Mouse (Mus musculus) midbrain, embryonic 13.5 days (tissue): Measurements from ENCODE around the gene Acadvl. TPM values are rescaled to one million over a fixed set of nuclear protein-coding genes. Genes with fewer than 3 reads are reported as not detected.
A peak's percentile ranks its signal among the peaks of the same experiment; 100 is the strongest.

Experiments
- ATAC-seq: fragments of 200-750 bp; cut with Nextera tagmentation; 2 replicates; pipeline ENCODE4 v1.8.0; 2017; ENCODE audit warnings: mild to moderate bottlenecking, moderate TSS enrichment, moderate library complexity
- H3K27ac ChIP-seq: fragments of 300-500 bp; sonication (generic); 2 replicates; pipeline ENCODE4 v1.5.1; 2015; ENCODE audit warnings: inconsistent platforms, mild to moderate bottlenecking, moderate library complexity
- H3K27me3 ChIP-seq: fragments of 300-500 bp; sonication (generic); 2 replicates; pipeline ENCODE4 v1.6.1; 2015; ENCODE audit warnings: mild to moderate bottlenecking, inconsistent platforms
- H3K36me3 ChIP-seq: fragments of 300-500 bp; sonication (generic); 2 replicates; pipeline ENCODE4 v1.6.1; 2015; ENCODE audit warnings: mild to moderate bottlenecking, inconsistent platforms
- H3K4me1 ChIP-seq: fragments of 300-500 bp; sonication (generic); replicated peaks from 2 replicates; pipeline ENCODE4 v1.6.1; 2015; ENCODE audit warnings: inconsistent platforms
- H3K4me2 ChIP-seq: fragments of 300-500 bp; sonication (generic); replicated peaks from 2 replicates; pipeline ENCODE4 v1.6.1; 2015; ENCODE audit warnings: moderate library complexity, mild to moderate bottlenecking, inconsistent platforms
- H3K4me3 ChIP-seq: fragments of 300-500 bp; sonication (generic); replicated peaks from 2 replicates; pipeline ENCODE4 v1.5.1; 2015; ENCODE audit warnings: mild to moderate bottlenecking, inconsistent platforms
- H3K9ac ChIP-seq: fragments of 300-500 bp; sonication (generic); replicated peaks from 2 replicates; pipeline ENCODE4 v1.6.1; 2015; ENCODE audit warnings: mild to moderate bottlenecking, inconsistent platforms
- H3K9me3 ChIP-seq: fragments of 300-500 bp; sonication (generic); 2 replicates; pipeline ENCODE4 v1.6.1; 2016; ENCODE audit warnings: mild to moderate bottlenecking, inconsistent platforms
- WGBS: fragments of 180-500 bp; shearing (Covaris S2); methylation state at CpG from one replicate; pipeline ENCODE4 v1.1.7; 2015; 5-methylcytosine and 5-hydroxymethylcytosine counted together
- polyA plus RNA-seq: library from polyadenylated mRNA; unstranded; fragments of >200 nt; fragmentation: Nextera tagmentation; extraction: Ambion mirVana; gene quantifications from 2 replicates; pipeline ENCODE4 v1.2.1, GENCODE M21; 2015

Gene Acadvl
- polyA plus RNA-seq, 1 experiment from 2014 or later = 51.7 TPM

DNA sequence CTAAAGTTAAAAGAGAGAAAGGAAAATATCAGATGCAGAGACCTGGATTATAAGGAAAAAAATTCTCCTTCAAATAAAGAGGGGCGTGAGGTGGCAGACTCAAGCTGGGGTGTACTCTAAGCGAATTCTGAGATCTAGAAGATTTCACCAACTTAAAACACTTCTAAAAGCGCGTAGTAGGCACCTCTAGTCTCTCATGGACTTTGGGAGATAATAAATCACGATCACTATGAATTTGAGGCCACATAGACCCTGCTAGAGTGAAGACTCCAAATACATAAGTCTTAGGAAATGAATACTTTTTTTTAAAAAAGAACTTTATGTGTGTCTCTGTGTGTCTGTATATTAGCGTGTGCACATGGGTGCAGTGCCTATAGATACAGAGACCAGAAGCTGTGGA, 466 bp upstream of the Acadvl start:
- peaks cover 29% of the 10 kb centered on the region for H3K36me3 ChIP-seq
- H3K4me3 ChIP-seq = peak overlapping the region; percentile 65; the same call in 1 of the 2 replicates
- WGBS = 69% methylated on average over 6 of the region's 6 CpGs
- H3K4me1 ChIP-seq = peaks cover 54% of the 10 kb centered on the region
- no peak overlapping the region for H3K27ac ChIP-seq
- H3K9me3 ChIP-seq = no peaks in the 10 kb centered on the region
- ATAC-seq = no peak
- H3K9ac ChIP-seq = peak overlapping the region; percentile 79; the same call in 1 of the 2 replicates
- no peaks in the 10 kb centered on the region for H3K27me3 ChIP-seq
- peak overlapping the region; percentile 91 for H3K4me2 ChIP-seq

DNA sequence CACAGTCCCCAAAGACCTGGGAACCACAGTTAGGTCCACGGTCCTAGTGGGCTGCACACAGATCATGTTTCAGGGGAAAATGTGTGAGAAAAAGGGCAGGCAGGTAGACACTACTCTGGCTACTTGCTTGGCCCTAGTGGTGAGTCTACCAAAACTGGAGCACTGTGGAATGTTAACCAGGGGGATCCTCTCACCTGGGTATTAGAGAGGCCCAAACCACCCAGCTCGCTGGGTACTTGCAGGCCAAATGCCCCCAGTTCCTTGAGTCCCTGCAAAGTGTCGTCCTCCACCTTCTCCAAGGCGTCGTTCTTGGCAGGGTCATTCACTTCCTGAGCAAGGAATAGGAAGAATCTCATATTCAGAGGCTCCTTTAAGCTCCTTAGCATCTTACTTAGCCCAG, 1.2 kb downstream of the Acadvl start:
- H3K27ac ChIP-seq = no peak overlapping the region

DNA sequence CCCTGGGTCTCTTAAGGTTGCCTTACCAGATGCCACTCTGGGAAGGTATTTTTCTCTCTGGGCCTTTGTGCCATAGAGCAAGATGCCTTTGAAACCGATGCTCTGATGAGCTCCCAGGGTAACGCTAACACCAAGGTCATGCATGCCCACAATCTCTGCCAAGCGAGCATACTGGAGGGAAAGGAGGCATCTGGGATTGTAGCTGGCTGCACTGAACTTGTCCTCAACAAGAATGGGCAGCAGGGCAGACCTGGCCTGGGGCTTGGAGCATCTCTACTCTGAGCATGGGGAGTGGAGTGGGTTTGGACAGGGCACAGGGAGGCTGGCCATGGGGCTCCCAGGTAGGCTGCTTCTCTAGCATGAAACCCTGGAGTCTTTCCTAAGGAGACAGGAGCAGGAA, 1.8 kb downstream of the Acadvl start:
- ATAC-seq = no peak
- H3K4me2 ChIP-seq = no peak overlapping the region
- 0 out of 2 replicates have a peak overlapping the region, but pooled peaks have one; percentile 19 for H3K27ac ChIP-seq
- no peaks in the 10 kb centered on the region for H3K27me3 ChIP-seq
- no peak overlapping the region for H3K4me3 ChIP-seq
- peaks cover 32% of the 10 kb centered on the region for H3K4me1 ChIP-seq
- H3K9me3 ChIP-seq = no peaks in the 10 kb centered on the region
- H3K36me3 ChIP-seq = peaks cover 52% of the 10 kb centered on the region
- WGBS = 89% methylated on average over 3 of the region's 3 CpGs
- no peak overlapping the region for H3K9ac ChIP-seq

More for the DNA sequence above, 1.2 kb downstream of the Acadvl start:
- ATAC-seq = no peak
- Histone ChIP-seq H3K4me1 (peaks cover 38% of the 10 kb centered on the region), H3K4me2 (peak overlapping the region; percentile 91; the same call in 1 of the 2 replicates), H3K9ac (peak overlapping the region; percentile 79; the same call in 1 of the 2 replicates), H3K36me3 (peaks cover 46% of the 10 kb centered on the region), H3K4me3 (peak overlapping the region; percentile 65; the same call in 1 of the 2 replicates), H3K9me3 (no peaks in the 10 kb centered on the region), H3K27me3 (no peaks in the 10 kb centered on the region)
- 60% methylated on average over 5 of the region's 5 CpGs for WGBS

DNA sequence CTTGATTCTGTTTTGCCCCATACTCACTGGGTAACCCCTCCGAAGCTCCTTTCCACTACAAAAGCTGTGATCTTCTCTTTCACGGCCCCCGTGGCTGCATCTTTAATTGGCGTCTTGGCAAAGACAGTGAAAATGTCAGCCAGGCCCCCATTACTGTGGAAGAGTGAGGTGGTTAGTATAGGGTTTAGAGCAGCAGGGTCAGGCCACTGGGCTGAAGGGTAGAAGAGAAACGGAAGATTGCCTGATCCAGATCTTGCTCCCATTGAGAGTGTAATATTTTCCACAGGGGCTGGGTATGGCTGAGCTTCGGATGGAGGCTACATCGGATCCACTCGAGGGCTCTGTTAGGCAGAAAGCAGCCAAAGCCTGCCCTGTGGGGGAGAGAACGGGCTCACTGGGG, 2.3 kb downstream of the Acadvl start:
- WGBS = 90% methylated on average over 9 of the region's 9 CpGs
- Histone ChIP-seq H3K27ac (0 out of 2 replicates have a peak overlapping the region, but pooled peaks have one; percentile 19), H3K36me3 (peaks cover 57% of the 10 kb centered on the region), H3K9me3 (no peaks in the 10 kb centered on the region), H3K4me3 (no peak overlapping the region), H3K9ac (no peak overlapping the region), H3K4me1 (peaks cover 30% of the 10 kb centered on the region), H3K4me2 (no peak overlapping the region), H3K27me3 (no peaks in the 10 kb centered on the region)
- no peak for ATAC-seq

DNA sequence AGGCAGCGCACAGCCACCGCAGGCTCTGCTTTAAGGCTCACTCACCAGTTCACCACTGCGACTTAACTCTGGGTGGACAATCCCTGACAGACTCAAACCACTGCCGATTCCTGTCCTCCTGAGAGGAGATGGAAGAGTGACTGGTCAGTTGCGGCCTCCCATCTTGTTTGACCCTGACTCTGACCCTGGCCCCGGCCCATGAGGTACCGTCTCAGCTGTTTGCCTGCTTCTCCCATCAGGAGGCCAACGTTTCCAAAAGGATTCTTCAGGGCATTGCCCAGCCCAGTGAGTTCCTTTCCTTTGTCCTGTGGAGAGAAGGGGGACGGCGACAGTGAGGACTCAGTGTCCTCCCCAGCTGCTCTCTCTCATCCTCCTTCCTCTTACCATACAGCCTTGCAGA, 4.2 kb downstream of the Acadvl start:
- WGBS = 69% methylated on average over 10 of the region's 10 CpGs
- H3K27ac ChIP-seq = no peak overlapping the region
- peaks cover 16% of the 10 kb centered on the region for H3K4me1 ChIP-seq
- H3K4me2 ChIP-seq = no peak overlapping the region
- H3K27me3 ChIP-seq = no peaks in the 10 kb centered on the region
- H3K9ac ChIP-seq = no peak overlapping the region
- H3K4me3 ChIP-seq = no peak overlapping the region
- ATAC-seq = no peak
- H3K9me3 ChIP-seq = no peaks in the 10 kb centered on the region
- peaks cover 77% of the 10 kb centered on the region for H3K36me3 ChIP-seq

DNA sequence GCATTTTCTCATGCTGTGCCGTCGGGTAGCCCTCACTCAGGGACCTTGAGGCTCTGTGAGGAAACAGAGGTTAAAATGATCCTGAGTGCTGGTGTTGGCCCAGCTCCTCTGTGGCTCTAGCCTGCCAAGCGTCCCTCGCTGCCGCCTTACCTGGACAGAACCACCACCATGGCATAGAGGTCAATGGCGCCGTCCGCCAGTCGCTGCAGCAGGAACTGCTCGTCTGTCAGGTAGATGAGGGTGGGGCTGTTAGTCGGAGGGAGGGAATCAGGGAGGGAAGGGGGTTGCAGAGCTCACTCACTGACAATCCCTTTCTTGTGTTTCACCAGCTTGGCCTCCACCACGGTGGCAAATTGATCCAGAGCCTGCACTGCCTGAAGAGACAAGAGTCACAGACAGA, 4.7 kb downstream of the Acadvl start:
- Histone ChIP-seq H3K9ac (no peak overlapping the region), H3K4me2 (no peak overlapping the region), H3K4me3 (no peak overlapping the region), H3K36me3 (peaks cover 81% of the 10 kb centered on the region), H3K4me1 (peaks cover 14% of the 10 kb centered on the region), H3K9me3 (no peaks in the 10 kb centered on the region), H3K27me3 (no peaks in the 10 kb centered on the region), H3K27ac (no peak overlapping the region)
- WGBS = 87% methylated on average over 12 of the region's 12 CpGs
- no peak for ATAC-seq

DNA sequence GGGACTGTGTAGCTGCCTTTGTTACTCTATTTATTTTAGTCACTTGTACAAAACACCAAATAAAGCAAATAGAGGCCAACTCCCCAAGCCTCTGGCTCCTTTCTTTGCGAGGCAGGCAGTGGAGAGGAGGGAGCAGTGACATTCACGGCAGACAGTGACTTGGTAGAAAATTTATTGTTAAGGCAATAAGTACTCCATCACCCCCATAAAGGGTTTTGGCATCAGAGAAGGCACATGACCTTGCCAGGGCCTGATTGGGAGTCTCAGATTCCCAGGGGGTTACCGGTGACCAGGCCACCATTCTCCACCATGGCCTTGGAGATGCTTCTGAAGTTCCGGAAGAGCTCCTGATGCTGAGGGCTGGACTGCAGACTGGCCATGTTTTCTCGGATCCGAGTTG, 5.2 kb downstream of the Acadvl start:
- no peak for ATAC-seq
- 89% methylated on average over 6 of the region's 6 CpGs for WGBS
- Histone ChIP-seq H3K4me1 (peaks cover 10% of the 10 kb centered on the region), H3K4me2 (no peak overlapping the region), H3K9ac (no peak overlapping the region), H3K9me3 (no peaks in the 10 kb centered on the region), H3K36me3 (peaks cover 86% of the 10 kb centered on the region), H3K27me3 (no peaks in the 10 kb centered on the region), H3K27ac (no peak overlapping the region), H3K4me3 (no peak overlapping the region)

DNA sequence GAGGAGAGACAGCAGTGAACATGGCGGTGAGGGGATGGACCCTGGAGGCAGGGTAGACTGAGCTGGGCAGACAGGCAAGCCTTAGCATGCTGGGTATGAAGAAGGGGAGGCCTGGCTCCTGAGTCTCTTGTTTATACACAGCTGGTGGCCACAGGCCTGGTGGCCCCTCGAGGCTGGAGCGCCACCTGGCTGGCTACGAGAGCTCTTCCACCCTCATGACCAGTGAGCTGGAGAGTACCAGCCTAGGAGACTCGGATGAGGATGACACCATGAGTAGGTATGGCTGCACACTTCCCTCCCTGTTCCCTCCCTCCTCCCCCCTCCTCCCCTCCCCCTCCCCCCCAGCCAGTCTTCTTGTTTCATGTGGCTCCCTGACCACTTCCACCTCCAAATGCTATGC, 9.7 kb downstream of the Acadvl start:
- H3K9ac ChIP-seq = no peak overlapping the region
- H3K4me3 ChIP-seq = no peak overlapping the region
- no peak overlapping the region for H3K4me2 ChIP-seq
- H3K27me3 ChIP-seq = no peaks in the 10 kb centered on the region
- H3K4me1 ChIP-seq = peaks cover 39% of the 10 kb centered on the region
- WGBS = 30% methylated on average over 5 of the region's 5 CpGs
- peaks cover 62% of the 10 kb centered on the region for H3K36me3 ChIP-seq
- no peak for ATAC-seq
- no peak overlapping the region for H3K27ac ChIP-seq
- peaks cover 3% of the 10 kb centered on the region; the same call in 1 of the 2 replicates for H3K9me3 ChIP-seq

DNA sequence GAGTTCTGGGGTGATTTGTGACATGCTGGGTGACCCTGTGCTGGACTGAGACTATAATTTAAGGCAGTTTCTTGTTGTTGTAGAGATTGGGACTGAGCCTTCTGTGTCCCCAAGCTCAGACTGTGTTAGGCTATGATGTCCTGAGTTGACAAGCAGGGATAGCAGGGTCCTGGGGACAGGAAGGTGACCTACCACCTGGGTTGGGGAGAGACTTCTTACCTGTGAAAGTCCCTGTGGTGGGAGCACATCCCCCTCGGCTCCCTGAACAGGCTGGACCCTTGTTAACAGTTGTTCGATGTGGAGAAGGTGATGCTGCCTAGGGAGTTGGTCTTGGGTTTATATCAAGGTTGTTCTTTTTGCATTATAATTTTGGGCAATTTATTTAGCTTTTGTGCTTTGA, 12.7 kb downstream of the Acadvl start:
- peak overlapping the region; percentile 75 for H3K4me3 ChIP-seq
- H3K36me3 ChIP-seq = peaks cover 54% of the 10 kb centered on the region
- peak overlapping the region; percentile 46; the same call in 1 of the 2 replicates for H3K9ac ChIP-seq
- H3K4me1 ChIP-seq = peaks cover 61% of the 10 kb centered on the region
- H3K9me3 ChIP-seq = peaks cover 3% of the 10 kb centered on the region; the same call in 1 of the 2 replicates
- 94% methylated on average over 2 of the region's 2 CpGs for WGBS
- H3K27me3 ChIP-seq = no peaks in the 10 kb centered on the region
- no peak overlapping the region for H3K27ac ChIP-seq
- no peak for ATAC-seq
- H3K4me2 ChIP-seq = peak overlapping the region; percentile 90

DNA sequence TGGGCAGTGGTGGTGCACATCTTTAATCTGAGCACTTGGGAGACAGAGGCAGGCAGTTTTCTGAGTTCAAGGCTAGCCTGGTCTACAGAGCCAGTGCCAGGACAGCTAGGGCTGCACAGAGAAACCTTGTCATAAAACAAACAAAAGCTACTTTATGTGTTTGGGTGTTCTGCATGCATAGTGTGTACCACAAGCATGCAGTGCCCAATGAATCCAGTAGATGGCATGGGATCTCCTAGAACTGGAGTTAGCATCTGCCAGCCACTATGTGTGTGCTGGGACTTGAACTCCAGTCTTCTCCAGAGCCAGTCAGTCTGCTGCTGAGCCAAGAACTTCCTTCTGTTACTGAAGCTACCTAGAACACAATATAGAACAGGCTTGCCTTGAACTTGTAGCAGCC, 13.3 kb downstream of the Acadvl start:
- Histone ChIP-seq H3K9me3 (peaks cover 3% of the 10 kb centered on the region; the same call in 1 of the 2 replicates), H3K4me2 (peak overlapping the region; percentile 90), H3K4me1 (peaks cover 65% of the 10 kb centered on the region), H3K27ac (no peak overlapping the region), H3K9ac (peak overlapping the region; percentile 87; the same call in 1 of the 2 replicates), H3K27me3 (no peaks in the 10 kb centered on the region), H3K36me3 (peaks cover 48% of the 10 kb centered on the region), H3K4me3 (peak overlapping the region; percentile 75)
- no peak for ATAC-seq

DNA sequence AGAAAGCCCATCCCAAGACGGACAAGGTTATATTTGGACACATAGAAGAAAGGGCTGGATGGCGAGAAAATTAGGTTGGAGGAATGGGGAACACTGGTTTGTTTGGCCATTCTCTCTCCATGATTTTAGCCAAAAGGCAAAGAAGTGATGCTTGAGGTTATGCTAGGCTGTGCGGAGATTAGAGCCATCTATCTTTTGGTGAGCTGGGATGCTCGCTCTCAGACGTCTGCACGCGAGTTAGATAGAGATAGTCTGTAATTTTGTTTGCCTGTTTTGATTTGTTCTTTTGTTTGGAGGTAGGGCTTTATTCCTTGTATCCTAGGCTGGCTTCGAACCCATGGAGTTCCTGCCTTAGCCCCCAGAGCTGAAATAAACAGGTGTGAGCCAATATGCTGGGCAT, 14.1 kb downstream of the Acadvl start:
- Histone ChIP-seq H3K27me3 (no peaks in the 10 kb centered on the region), H3K27ac (peak overlapping the region; percentile 96), H3K36me3 (peaks cover 41% of the 10 kb centered on the region), H3K4me3 (peak overlapping the region; percentile 75), H3K9ac (peak overlapping the region; percentile 87), H3K9me3 (peaks cover 3% of the 10 kb centered on the region; the same call in 1 of the 2 replicates), H3K4me1 (peaks cover 65% of the 10 kb centered on the region), H3K4me2 (peak overlapping the region; percentile 90)
- ATAC-seq = no peak
- WGBS = 13% methylated on average over 8 of the region's 8 CpGs

DNA sequence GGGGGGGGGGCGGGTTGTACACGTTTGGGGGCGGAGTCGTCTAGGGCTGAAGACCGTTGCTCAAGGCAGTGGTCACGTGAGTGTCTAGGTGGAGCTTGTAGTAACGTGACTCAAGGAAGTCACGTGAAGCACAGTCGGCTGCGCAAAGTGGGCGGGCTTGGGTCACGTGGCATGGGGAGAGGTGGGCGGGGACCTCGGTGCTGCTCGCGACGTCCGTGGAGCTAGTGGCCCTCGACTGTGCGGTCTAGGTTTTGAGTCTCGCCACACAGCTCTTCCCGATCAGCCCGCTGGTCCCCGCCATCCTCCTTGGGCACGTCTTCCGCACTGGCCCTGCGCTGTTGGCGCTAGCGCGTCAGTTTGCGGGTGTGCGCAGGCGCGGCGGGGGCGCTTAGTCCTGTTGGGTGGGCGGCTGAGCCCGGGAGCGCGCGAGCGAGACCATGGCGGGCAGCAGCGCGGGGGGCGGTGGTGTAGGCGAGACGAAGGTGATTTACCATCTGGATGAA, 14.8 kb downstream of the Acadvl start, which contains the start of gene Dvl2:
Gene Dvl2, plus strand, starts transcription at position 200 of the 503 bp plus-strand sequence.
- WGBS = under 1% methylated on average over 44 of the region's 48 CpGs
- Histone ChIP-seq H3K4me1 (peaks cover 65% of the 10 kb centered on the region), H3K9me3 (peaks cover 3% of the 10 kb centered on the region; the same call in 1 of the 2 replicates)

More for the DNA sequence above, 14.8 kb downstream of the Acadvl start, which contains the start of gene Dvl2:
- H3K27ac ChIP-seq = peak within 1 kb of the TSS; percentile 96
- peaks cover 34% of the 10 kb centered on the region for H3K36me3 ChIP-seq
- H3K27me3 ChIP-seq = no peaks in the 10 kb centered on the region
- ATAC-seq = peak; percentile 69
- H3K4me3 ChIP-seq = peak within 1 kb of the TSS; percentile 75
- H3K4me2 ChIP-seq = peak within 1 kb of the TSS; percentile 90
- peak within 1 kb of the TSS; percentile 87 for H3K9ac ChIP-seq
